Mouse (Mus musculus): Measurements from ENCODE around the gene Swap70. TPM values are rescaled to one million over a fixed set of nuclear protein-coding genes. Genes with fewer than 3 reads are reported as not detected.
"Not testable (repeated sequence)": the region's sequence is repeated elsewhere in the genome, so short reads cannot be mapped to it uniquely, and the experiment has no call there.

The Swap70 gene
- polyA plus RNA-seq, 1 experiment, result 38.2 TPM

GRCm38 (mm10) chr7:110208341-110208740 lies 13.2 kb upstream of the Swap70 start:
- WGBS, result 94% methylated on average over 6 of the region's 6 CpGs
- no peak for DNase-seq

GRCm38 (mm10) chr7:110209422-110209821 lies 12.1 kb upstream of the Swap70 start:
- H3K4me1 ChIP-seq (ENCODE audit: control insufficient read depth, insufficient read depth, low read length), result no peaks in the 10 kb centered on the region; the same call in 1 of the 2 replicates
- no peak for DNase-seq
- 62% methylated on average over 6 of the region's 6 CpGs for WGBS
- TF ChIP-seq CTCF (IDR thresholded peaks at IDR 0.05; ENCODE audit: insufficient read depth, low read length) (no peak), POLR2A (IDR thresholded peaks at IDR 0.05; ENCODE audit: borderline replicate concordance, extremely low read depth, low read depth, low read length) (no peak)
- no peak overlapping the region for H3K4me3 ChIP-seq (replicated peaks; ENCODE audit: extremely low read depth, low read depth, low read length)

More at GRCm38 (mm10) chr7:110208341-110208740, 13.2 kb upstream of the Swap70 start:
- H3K4me1 ChIP-seq (ENCODE audit: control insufficient read depth, insufficient read depth, low read length), result no peaks in the 10 kb centered on the region
- TF ChIP-seq CTCF (IDR thresholded peaks at IDR 0.05; ENCODE audit: insufficient read depth, low read length) (no peak), POLR2A (IDR thresholded peaks at IDR 0.05; ENCODE audit: borderline replicate concordance, extremely low read depth, low read depth, low read length) (no peak)
- H3K4me3 ChIP-seq (replicated peaks; ENCODE audit: extremely low read depth, low read depth, low read length), result no peak overlapping the region

- Histone ChIP-seq H3K4me3 (replicated peaks; ENCODE audit: extremely low read depth, low read depth, low read length) (no peak overlapping the region), H3K4me1 (ENCODE audit: control insufficient read depth, insufficient read depth, low read length) (peaks cover 2% of the 10 kb centered on the region; the same call in 1 of the 2 replicates)
- no peak for TF ChIP-seq CTCF (IDR thresholded peaks at IDR 0.05; ENCODE audit: insufficient read depth, low read length)
- TF ChIP-seq POLR2A (IDR thresholded peaks at IDR 0.05; ENCODE audit: borderline replicate concordance, extremely low read depth, low read depth, low read length), result no peak
- DNase-seq, result no peak
- 86% methylated on average over 3 of the region's 3 CpGs for WGBS
These were observed 10.5 kb upstream of the Swap70 start for GRCm38 (mm10) chr7:110211025-110211424.

GRCm38 (mm10) chr7:110214882-110215281 lies 6.6 kb upstream of the Swap70 start:
- DNase-seq, result no peak
- peaks cover 2% of the 10 kb centered on the region; the same call in 1 of the 2 replicates for H3K4me1 ChIP-seq (ENCODE audit: control insufficient read depth, insufficient read depth, low read length)
- no peak for TF ChIP-seq CTCF (IDR thresholded peaks at IDR 0.05; ENCODE audit: insufficient read depth, low read length)
- no peak for TF ChIP-seq POLR2A (IDR thresholded peaks at IDR 0.05; ENCODE audit: borderline replicate concordance, extremely low read depth, low read depth, low read length)
- no peak overlapping the region for H3K4me3 ChIP-seq (replicated peaks; ENCODE audit: extremely low read depth, low read depth, low read length)
- WGBS, result 10% methylated on average over 3 of the region's 3 CpGs

- no peak for DNase-seq
- TF ChIP-seq CTCF (IDR thresholded peaks at IDR 0.05; ENCODE audit: insufficient read depth, low read length) (no peak), POLR2A (IDR thresholded peaks at IDR 0.05; ENCODE audit: borderline replicate concordance, extremely low read depth, low read depth, low read length) (no peak)
- WGBS, result 20% methylated on average over 8 of the region's 8 CpGs
These were observed 393 bp upstream of the Swap70 start for GRCm38 (mm10) chr7:110221051-110221585.

GRCm38 (mm10) chr7:110222583-110223182 lies 1.2 kb downstream of the Swap70 start:
- H3K4me1 ChIP-seq (ENCODE audit: control insufficient read depth, insufficient read depth, low read length), result peaks cover 10% of the 10 kb centered on the region
- DNase-seq, result no peak
- 8% methylated on average over 12 of the region's 12 CpGs for WGBS
- TF ChIP-seq POLR2A (IDR thresholded peaks at IDR 0.05; ENCODE audit: borderline replicate concordance, extremely low read depth, low read depth, low read length), result no peak
- no peak for TF ChIP-seq CTCF (IDR thresholded peaks at IDR 0.05; ENCODE audit: insufficient read depth, low read length)
- H3K4me3 ChIP-seq (replicated peaks; ENCODE audit: extremely low read depth, low read depth, low read length), result peak overlapping the region; percentile 100

More at GRCm38 (mm10) chr7:110221051-110221585, 393 bp upstream of the Swap70 start:
- Histone ChIP-seq H3K4me3 (replicated peaks; ENCODE audit: extremely low read depth, low read depth, low read length) (peak overlapping the region; percentile 100), H3K4me1 (ENCODE audit: control insufficient read depth, insufficient read depth, low read length) (peaks cover 8% of the 10 kb centered on the region)

GRCm38 (mm10) chr7:110223727-110224510 lies 2.4 kb downstream of the Swap70 start:
- DNase-seq, result no peak
- 35% methylated on average over 2 of the region's 2 CpGs for WGBS

GRCm38 (mm10) chr7:110226484-110226883 lies 5.0 kb downstream of the Swap70 start:
- DNase-seq, result no peak
- Histone ChIP-seq H3K4me1 (ENCODE audit: control insufficient read depth, insufficient read depth, low read length) (peaks cover 10% of the 10 kb centered on the region), H3K4me3 (replicated peaks; ENCODE audit: extremely low read depth, low read depth, low read length) (no peak overlapping the region)
- WGBS, result 90% methylated on average over 5 of the region's 5 CpGs
- no peak for TF ChIP-seq POLR2A (IDR thresholded peaks at IDR 0.05; ENCODE audit: borderline replicate concordance, extremely low read depth, low read depth, low read length)
- TF ChIP-seq CTCF (IDR thresholded peaks at IDR 0.05; ENCODE audit: insufficient read depth, low read length), result no peak

More at GRCm38 (mm10) chr7:110223727-110224510, 2.4 kb downstream of the Swap70 start:
- no peak overlapping the region for H3K4me3 ChIP-seq (replicated peaks; ENCODE audit: extremely low read depth, low read depth, low read length)
- peaks cover 10% of the 10 kb centered on the region for H3K4me1 ChIP-seq (ENCODE audit: control insufficient read depth, insufficient read depth, low read length)
- TF ChIP-seq CTCF (IDR thresholded peaks at IDR 0.05; ENCODE audit: insufficient read depth, low read length), result no peak
- no peak for TF ChIP-seq POLR2A (IDR thresholded peaks at IDR 0.05; ENCODE audit: borderline replicate concordance, extremely low read depth, low read depth, low read length)

GRCm38 (mm10) chr7:110229967-110230366 lies 8.5 kb downstream of the Swap70 start:
- WGBS, result 56% methylated on average over 6 of the region's 6 CpGs
- TF ChIP-seq POLR2A (IDR thresholded peaks at IDR 0.05; ENCODE audit: borderline replicate concordance, extremely low read depth, low read depth, low read length), result no peak
- TF ChIP-seq CTCF (IDR thresholded peaks at IDR 0.05; ENCODE audit: insufficient read depth, low read length), result no peak
- H3K4me1 ChIP-seq (ENCODE audit: control insufficient read depth, insufficient read depth, low read length), result peaks cover 6% of the 10 kb centered on the region
- H3K4me3 ChIP-seq (replicated peaks; ENCODE audit: extremely low read depth, low read depth, low read length), result no peak overlapping the region
- no peak for DNase-seq

GRCm38 (mm10) chr7:110231127-110231526 lies 9.6 kb downstream of the Swap70 start:
- WGBS, result 92% methylated on average over 10 of the region's 10 CpGs
- DNase-seq; H3K4me3 ChIP-seq (replicated peaks; ENCODE audit: extremely low read depth, low read depth, low read length); H3K4me1 ChIP-seq (ENCODE audit: control insufficient read depth, insufficient read depth, low read length): not testable (repeated sequence)
